Comparison of ENCODE assay signal across 8 mouse cellular contexts in the genomic region with DNA sequence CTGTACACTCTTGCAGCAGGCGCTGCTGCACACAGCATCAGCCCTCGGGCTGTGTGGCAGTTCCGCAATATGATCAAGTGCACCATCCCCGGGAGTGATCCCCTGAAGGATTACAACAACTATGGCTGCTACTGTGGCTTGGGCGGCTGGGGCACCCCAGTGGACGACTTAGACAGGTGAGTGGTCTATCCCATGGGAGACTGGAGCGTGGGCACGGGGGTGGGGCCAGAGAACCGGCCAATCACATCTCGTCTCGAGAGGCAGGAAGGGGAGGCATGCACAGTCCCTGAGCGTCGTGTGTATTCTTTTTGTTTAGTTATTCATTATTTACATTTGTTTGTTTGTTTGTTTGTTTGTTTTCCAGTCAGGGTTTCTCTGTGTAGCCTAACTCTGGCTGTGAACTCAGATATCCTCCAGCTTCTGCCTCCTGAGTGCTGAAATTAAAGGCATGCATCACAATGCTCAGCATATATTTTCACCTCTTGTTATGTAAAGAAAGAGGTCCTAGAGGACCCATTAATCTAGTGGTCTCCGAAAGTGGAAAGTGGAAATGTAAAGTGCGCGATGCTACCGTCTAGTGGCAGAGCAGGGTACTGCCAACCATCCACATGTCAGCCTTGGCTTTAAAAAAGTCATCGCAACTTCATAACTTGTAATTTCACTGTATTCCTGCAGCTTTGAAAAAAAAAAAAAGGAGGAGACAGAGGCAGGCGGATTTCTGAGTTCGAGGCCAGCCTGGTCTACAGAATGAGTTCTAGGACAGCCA. TPM values are rescaled to one million over a fixed set of nuclear protein-coding genes. Genes with fewer than 3 reads are reported as not detected.
A peak's percentile ranks its signal among the peaks of the same experiment; 100 is the strongest.
DNase-seq lines count a peak whose midpoint lies in the region; ATAC-seq and TF ChIP-seq lines count a peak whose summit lies in the region.

No protein-coding gene starts in this region.

- peak; percentile 86 for TF ChIP-seq CTCF in midbrain, postnatal 0 days (IDR thresholded peaks at IDR 0.05)
- TF ChIP-seq CTCF in liver, postnatal 0 days (IDR thresholded peaks at IDR 0.05; ENCODE audit: low read depth), result peak; percentile 82

- WGBS in midbrain, postnatal 0 days, result 31% methylated on average over 20 of the region's 20 CpGs
- WGBS in midbrain, embryonic 13.5 days, result 38% methylated on average over 20 of the region's 20 CpGs
- 29% methylated on average over 20 of the region's 20 CpGs for WGBS in hindbrain, embryonic 15.5 days
- WGBS in liver, postnatal 0 days (ENCODE audit: insufficient replicate concordance), result 32% methylated on average over 20 of the region's 20 CpGs

- no peaks in the 10 kb centered on the region for H3K27me3 ChIP-seq in midbrain, postnatal 0 days (ENCODE audit: insufficient read depth, low read length)
- no peaks in the 10 kb centered on the region for H3K27me3 ChIP-seq in midbrain, embryonic 13.5 days
- no peaks in the 10 kb centered on the region for H3K27me3 ChIP-seq in hindbrain, embryonic 15.5 days
- H3K27me3 ChIP-seq in liver, postnatal 0 days (ENCODE audit: insufficient read depth, low read length), result 0 out of 2 replicates have a peak, but pooled peaks cover 4% of the 10 kb centered on the region

- ATAC-seq in midbrain, postnatal 0 days (ENCODE audit: low FRiP score), result no peak
- ATAC-seq in midbrain, embryonic 13.5 days, result no peak
- no peak for ATAC-seq in hindbrain, embryonic 15.5 days (ENCODE audit: low FRiP score, low read depth)
- ATAC-seq in liver, postnatal 0 days, result no peak

- no peaks in the 10 kb centered on the region for H3K4me1 ChIP-seq in midbrain, postnatal 0 days (ENCODE audit: insufficient read depth, low read length)
- H3K4me1 ChIP-seq in midbrain, embryonic 13.5 days (replicated peaks), result peaks cover 6% of the 10 kb centered on the region
- peaks cover 8% of the 10 kb centered on the region for H3K4me1 ChIP-seq in hindbrain, embryonic 15.5 days (replicated peaks)
- peaks cover 12% of the 10 kb centered on the region for H3K4me1 ChIP-seq in liver, postnatal 0 days (ENCODE audit: insufficient read depth)

- H3K4me2 ChIP-seq in midbrain, postnatal 0 days (ENCODE audit: low read depth, low read length, poor library complexity, severe bottlenecking), result no peak overlapping the region
- H3K4me2 ChIP-seq in midbrain, embryonic 13.5 days (replicated peaks), result no peak overlapping the region; the same call in 1 of the 2 replicates
- H3K4me2 ChIP-seq in hindbrain, embryonic 15.5 days, result peak overlapping the region; percentile 37
- peak overlapping the region; percentile 42 for H3K4me2 ChIP-seq in liver, postnatal 0 days (ENCODE audit: low read depth, low read length)

- no peaks in the 10 kb centered on the region for H3K36me3 ChIP-seq in midbrain, postnatal 0 days (ENCODE audit: insufficient read depth, low read length)
- no peaks in the 10 kb centered on the region for H3K36me3 ChIP-seq in midbrain, embryonic 13.5 days
- H3K36me3 ChIP-seq in hindbrain, embryonic 15.5 days, result no peaks in the 10 kb centered on the region
- H3K36me3 ChIP-seq in liver, postnatal 0 days (replicated peaks; ENCODE audit: insufficient read depth, low read length), result no peaks in the 10 kb centered on the region

- H3K4me3 ChIP-seq in midbrain, postnatal 0 days (ENCODE audit: low read depth, low read length), result no peak overlapping the region
- H3K4me3 ChIP-seq in midbrain, embryonic 13.5 days (replicated peaks), result no peak overlapping the region
- peak overlapping the region; percentile 4; the same call in 1 of the 2 replicates for H3K4me3 ChIP-seq in hindbrain, embryonic 15.5 days
- H3K4me3 ChIP-seq in liver, postnatal 0 days (ENCODE audit: low read depth, low read length), result no peak overlapping the region

- H3K27ac ChIP-seq in midbrain, postnatal 0 days (ENCODE audit: low read depth, low read length), result no peak overlapping the region
- H3K27ac ChIP-seq in midbrain, embryonic 13.5 days, result no peak overlapping the region
- no peak overlapping the region for H3K27ac ChIP-seq in hindbrain, embryonic 15.5 days (replicated peaks)
- H3K27ac ChIP-seq in liver, postnatal 0 days (ENCODE audit: low read depth), result no peak overlapping the region

- H3K9me3 ChIP-seq in midbrain, postnatal 0 days (ENCODE audit: low read length), result no peaks in the 10 kb centered on the region
- no peaks in the 10 kb centered on the region for H3K9me3 ChIP-seq in midbrain, embryonic 13.5 days
- no peaks in the 10 kb centered on the region for H3K9me3 ChIP-seq in hindbrain, embryonic 15.5 days
- H3K9me3 ChIP-seq in liver, postnatal 0 days (ENCODE audit: low read length), result no peaks in the 10 kb centered on the region

- TF ChIP-seq EP300 in liver, postnatal 0 days (IDR thresholded peaks at IDR 0.05; ENCODE audit: low read depth), result no peak

- DNase-seq in cerebellum, adult 18-20 months, result peak; percentile 42 to 68
- DNase-seq in cerebellum, adult 9-11 months, result no peak
- peak; percentile 58 for DNase-seq in midbrain, postnatal 0 days (ENCODE audit: low spot score)
- DNase-seq in embryo, embryonic 10.5 days (ENCODE audit: low spot score), result peak; percentile 86
- peak; percentile 58 for DNase-seq in liver, postnatal 0 days
- peak; percentile 53 to 84 for DNase-seq in spleen, postnatal 4 days (ENCODE audit: low spot score in 2 of 2)

- H3K9ac ChIP-seq in midbrain, postnatal 0 days (replicated peaks; ENCODE audit: low read length, poor library complexity, severe bottlenecking), result no peak overlapping the region
- no peak overlapping the region for H3K9ac ChIP-seq in midbrain, embryonic 13.5 days (replicated peaks)
- no peak overlapping the region for H3K9ac ChIP-seq in hindbrain, embryonic 15.5 days
- H3K9ac ChIP-seq in liver, postnatal 0 days (replicated peaks), result no peak overlapping the region

RNA-seq across cellular contexts. Expression of gene Pla2g1b, which starts 4.9 kb away (rescaled TPM):
- not detected in 2 replicates for total RNA-seq in midbrain, postnatal 0 days (2014; rRNA removed)
- not detected in 2 replicates for polyA plus RNA-seq in midbrain, postnatal 0 days (2015; fragmentation: Nextera tagmentation; extraction: Ambion mirVana)
- not detected in 2 replicates for polyA plus RNA-seq in midbrain, embryonic 13.5 days (2015; fragmentation: Nextera tagmentation; extraction: Ambion mirVana)
- 0.54 TPM in 1 of 2 replicates, not detected in the other for polyA plus RNA-seq in hindbrain, embryonic 15.5 days (2015; fragmentation: Nextera tagmentation; extraction: Ambion mirVana)
- polyA plus RNA-seq in liver, postnatal 0 days (2015; fragmentation: Nextera tagmentation; extraction: Ambion mirVana), result not detected in 2 replicates

RNA-seq across cellular contexts. Expression of gene Sirt4, which starts 13.6 kb away (rescaled TPM):
- 19.5 and 25.6 TPM in 2 replicates for total RNA-seq in midbrain, postnatal 0 days (2014; rRNA removed)
- 22.4 and 27.0 TPM in 2 replicates for polyA plus RNA-seq in midbrain, postnatal 0 days (2015; fragmentation: Nextera tagmentation; extraction: Ambion mirVana)
- polyA plus RNA-seq in midbrain, embryonic 13.5 days (2015; fragmentation: Nextera tagmentation; extraction: Ambion mirVana), result 26.1 and 28.7 TPM in 2 replicates
- polyA plus RNA-seq in hindbrain, embryonic 15.5 days (2015; fragmentation: Nextera tagmentation; extraction: Ambion mirVana), result 27.3 and 32.2 TPM in 2 replicates
- polyA plus RNA-seq in liver, postnatal 0 days (2015; fragmentation: Nextera tagmentation; extraction: Ambion mirVana), result 3.5 and 3.9 TPM in 2 replicates

RNA-seq across cellular contexts. Expression of gene Pxn, which starts 35.5 kb away (rescaled TPM):
- total RNA-seq in midbrain, postnatal 0 days (2014; rRNA removed), result 34.6 and 39.4 TPM in 2 replicates
- 15.3 and 15.9 TPM in 2 replicates for polyA plus RNA-seq in midbrain, postnatal 0 days (2015; fragmentation: Nextera tagmentation; extraction: Ambion mirVana)
- 16.2 and 18.3 TPM in 2 replicates for polyA plus RNA-seq in midbrain, embryonic 13.5 days (2015; fragmentation: Nextera tagmentation; extraction: Ambion mirVana)
- 22.0 and 24.3 TPM in 2 replicates for polyA plus RNA-seq in hindbrain, embryonic 15.5 days (2015; fragmentation: Nextera tagmentation; extraction: Ambion mirVana)
- polyA plus RNA-seq in liver, postnatal 0 days (2015; fragmentation: Nextera tagmentation; extraction: Ambion mirVana), result 14.9 and 16.3 TPM in 2 replicates

RNA-seq across cellular contexts. Expression of gene Msi1, which starts 41.5 kb away (rescaled TPM):
- 72.5 and 82.9 TPM in 2 replicates for total RNA-seq in midbrain, postnatal 0 days (2014; rRNA removed)
- 41.1 and 52.1 TPM in 2 replicates for polyA plus RNA-seq in midbrain, postnatal 0 days (2015; fragmentation: Nextera tagmentation; extraction: Ambion mirVana)
- polyA plus RNA-seq in midbrain, embryonic 13.5 days (2015; fragmentation: Nextera tagmentation; extraction: Ambion mirVana), result 112 and 133 TPM in 2 replicates
- polyA plus RNA-seq in hindbrain, embryonic 15.5 days (2015; fragmentation: Nextera tagmentation; extraction: Ambion mirVana), result 59.9 and 60.3 TPM in 2 replicates
- 0.15 and 0.26 TPM in 2 replicates for polyA plus RNA-seq in liver, postnatal 0 days (2015; fragmentation: Nextera tagmentation; extraction: Ambion mirVana)

Comparison
In these comparisons a context has a peak if more than half of its experiments do, and no peak if none do; other contexts are left out.
1. H3K4me2 ChIP-seq: peak in hindbrain, embryonic 15.5 days (single experiment) and liver, postnatal 0 days (single experiment); none in midbrain, postnatal 0 days (single experiment) and midbrain, embryonic 13.5 days (single experiment).